Mouse (Mus musculus) embryonic facial prominence, embryonic 10.5 days (tissue): ENCODE results near the gene Olfr1418. TPM values are rescaled to one million over a fixed set of nuclear protein-coding genes. Genes with fewer than 3 reads are reported as not detected.

Experiments
- DNase-seq: peaks from one replicate; pipeline ENCODE4 v3.0.0-alpha.2; 2017; ENCODE audit warnings: low spot score
- H3K27ac ChIP-seq: fragments of 300-500 bp; sonication (generic); replicated peaks from 2 replicates; pipeline ENCODE4 v1.5.1; 2016; ENCODE audit warnings: mild to moderate bottlenecking
- H3K27me3 ChIP-seq: fragments of 300-500 bp; sonication (generic); replicated peaks from 2 replicates; pipeline ENCODE4 v1.6.1; 2016; ENCODE audit warnings: low read depth, mild to moderate bottlenecking; ENCODE audit not compliant: poor library complexity, severe bottlenecking
- H3K36me3 ChIP-seq: fragments of 300-500 bp; sonication (generic); replicated peaks from 2 replicates; pipeline ENCODE4 v1.6.1; 2016; ENCODE audit warnings: mild to moderate bottlenecking, moderate library complexity
- H3K4me1 ChIP-seq: fragments of 300-500 bp; sonication (generic); 2 replicates; pipeline ENCODE4 v1.6.1; 2016
- H3K4me3 ChIP-seq: fragments of 300-500 bp; sonication (generic); 2 replicates; pipeline ENCODE4 v1.5.1; 2016; ENCODE audit warnings: mild to moderate bottlenecking, moderate library complexity
- H3K9me3 ChIP-seq: fragments of 300-500 bp; sonication (generic); 2 replicates; pipeline ENCODE4 v1.6.1; 2016; ENCODE audit warnings: mild to moderate bottlenecking
- whole genome bisulfite sequencing: fragments of 180-500 bp; shearing (Covaris S2); methylation state at CpG from one replicate; pipeline ENCODE4 v1.1.7; 2016; 5-methylcytosine and 5-hydroxymethylcytosine counted together
- polyA plus RNA-seq: library from polyadenylated mRNA; unstranded; fragments of >200 nt; fragmentation: Nextera tagmentation; extraction: Ambion mirVana; gene quantifications from 2 replicates; pipeline ENCODE4 v1.2.1, GENCODE M21; 2016

The Olfr1418 gene
- polyA plus RNA-seq, 1 experiment from 2014 or later: not detected

DNA sequence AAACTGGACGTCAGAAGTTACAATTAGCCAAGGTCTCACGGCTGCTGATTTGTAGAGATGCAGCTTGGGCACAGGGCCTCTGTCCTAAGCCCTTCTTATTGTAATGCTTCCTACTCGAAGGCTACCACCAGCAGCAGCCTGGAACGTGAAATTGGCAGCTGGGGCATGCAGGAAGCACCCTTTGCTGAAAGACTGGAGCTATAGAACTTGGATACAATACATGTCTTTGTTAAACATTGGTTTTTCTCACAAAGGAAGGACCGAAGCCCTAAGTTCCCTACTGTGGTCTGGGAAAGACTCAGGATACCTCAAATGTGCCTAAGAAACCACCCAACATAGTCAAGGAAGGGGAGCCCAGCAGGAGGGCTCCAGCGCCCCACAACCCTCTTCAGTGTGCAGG, 53.0 kb downstream of the Olfr1418 start:
- H3K4me3 ChIP-seq: no peak overlapping the region
- H3K36me3 ChIP-seq: no peaks in the 10 kb centered on the region
- H3K27me3 ChIP-seq: no peaks in the 10 kb centered on the region
- H3K9me3 ChIP-seq: no peaks in the 10 kb centered on the region
- peaks cover 10% of the 10 kb centered on the region for H3K4me1 ChIP-seq
- DNase-seq: no peak
- no peak overlapping the region for H3K27ac ChIP-seq
- 41% methylated on average over 6 of the region's 6 CpGs for WGBS

DNA sequence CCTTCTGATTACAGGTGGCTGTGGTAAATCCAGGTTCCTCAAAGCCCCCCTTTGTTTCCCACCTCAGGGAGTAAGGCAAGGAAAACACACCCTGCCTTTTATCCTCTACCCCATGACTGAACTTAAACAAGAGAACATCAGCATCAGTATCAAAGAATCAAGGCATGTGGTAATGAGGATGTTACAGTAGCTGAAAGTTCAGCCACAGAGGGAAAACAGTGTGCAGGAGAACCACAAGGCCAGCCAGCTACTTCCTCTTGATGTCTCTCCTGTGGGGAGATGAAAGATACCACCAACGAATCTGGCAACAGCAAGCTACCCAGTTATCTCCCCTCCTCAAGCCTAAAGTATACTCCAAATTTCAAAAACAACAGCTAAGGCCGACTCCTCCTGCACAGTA, 53.6 kb downstream of the Olfr1418 start:
- no peak for DNase-seq
- no peak overlapping the region for H3K27ac ChIP-seq
- 69% methylated on average over 2 of the region's 2 CpGs for WGBS
- peaks cover 8% of the 10 kb centered on the region for H3K4me1 ChIP-seq
- no peak overlapping the region for H3K4me3 ChIP-seq
- H3K9me3 ChIP-seq: no peaks in the 10 kb centered on the region
- no peaks in the 10 kb centered on the region for H3K36me3 ChIP-seq
- H3K27me3 ChIP-seq: no peaks in the 10 kb centered on the region

DNA sequence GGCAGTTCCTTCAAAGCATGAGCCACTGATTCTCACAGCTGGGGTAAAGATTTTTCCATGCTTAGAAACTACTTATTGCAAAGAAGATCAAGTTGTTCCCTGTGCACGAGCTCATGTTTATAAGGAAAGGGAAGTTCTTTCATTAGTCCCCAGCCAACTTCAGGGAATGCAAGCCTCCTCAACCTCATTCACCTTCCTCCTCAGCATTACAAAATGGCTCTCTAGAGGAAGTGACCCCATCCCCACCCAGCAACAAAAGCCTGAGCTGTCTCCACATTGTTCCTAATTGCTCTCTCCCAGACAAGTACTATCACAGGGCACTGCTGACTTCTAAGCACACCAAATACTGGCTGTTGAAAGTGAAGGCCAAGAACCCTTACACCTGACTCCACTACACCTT, 56.4 kb downstream of the Olfr1418 start:
- no peak for DNase-seq
- H3K4me1 ChIP-seq: no peaks in the 10 kb centered on the region
- no peaks in the 10 kb centered on the region for H3K36me3 ChIP-seq
- no peak overlapping the region for H3K27ac ChIP-seq
- 71% methylated on average over 1 of the region's 1 CpGs for WGBS
- H3K9me3 ChIP-seq: 0 out of 2 replicates have a peak, but pooled peaks cover 4% of the 10 kb centered on the region
- H3K4me3 ChIP-seq: no peak overlapping the region
- H3K27me3 ChIP-seq: no peaks in the 10 kb centered on the region

Other genes with a start within 250 kb of the Olfr1418 start
- gene Ms4a2, start 237.3 kb downstream of the Olfr1418 start, polyA plus RNA-seq: not detected in 2 replicates
- gene Ms4a3, start 220.2 kb downstream of the Olfr1418 start, polyA plus RNA-seq: 0.21 and 0.31 TPM in 2 replicates
- not detected in 2 replicates for gene Oosp2, start 200.5 kb downstream of the Olfr1418 start, polyA plus RNA-seq
- gene Oosp1, start 169.9 kb downstream of the Olfr1418 start, polyA plus RNA-seq: not detected in 2 replicates
- gene Oosp3, start 164.0 kb downstream of the Olfr1418 start, polyA plus RNA-seq: not detected in 2 replicates
- gene Gif, start 113.5 kb downstream of the Olfr1418 start, polyA plus RNA-seq: not detected in 2 replicates
- 58.5 and 59.5 TPM in 2 replicates for gene Mrpl16, start 90.7 kb downstream of the Olfr1418 start, polyA plus RNA-seq
- gene Stx3, start 41.7 kb downstream of the Olfr1418 start, polyA plus RNA-seq: 9.8 and 10.7 TPM in 2 replicates
- not detected in 2 replicates for gene Olfr1417, start 21.8 kb downstream of the Olfr1418 start, polyA plus RNA-seq
- not detected in 2 replicates for gene Olfr1419, start 14.0 kb upstream of the Olfr1418 start, polyA plus RNA-seq
- gene Olfr1420, start 25.5 kb upstream of the Olfr1418 start, polyA plus RNA-seq: not detected in 2 replicates
- gene Patl1, start 51.3 kb upstream of the Olfr1418 start, polyA plus RNA-seq: 23.4 and 23.6 TPM in 2 replicates
- gene Osbp, start 104.9 kb upstream of the Olfr1418 start, polyA plus RNA-seq: 2.8 and 3.5 TPM in 2 replicates
- gene Olfr1423, start 180.3 kb upstream of the Olfr1418 start, polyA plus RNA-seq: 0.04 and 0.09 TPM in 2 replicates
- gene Olfr1424, start 201.6 kb upstream of the Olfr1418 start, polyA plus RNA-seq: not detected in 2 replicates
- not detected in 2 replicates for gene Olfr1425, start 216.7 kb upstream of the Olfr1418 start, polyA plus RNA-seq
- not detected in 2 replicates for gene Olfr1426, start 230.9 kb upstream of the Olfr1418 start, polyA plus RNA-seq
- not detected in 2 replicates for gene Olfr1427, start 242.3 kb upstream of the Olfr1418 start, polyA plus RNA-seq